Mouse (Mus musculus) stomach, postnatal 0 days (tissue): ENCODE measurements around the gene Med24. TPM values are rescaled to one million over a fixed set of nuclear protein-coding genes. Genes with fewer than 3 reads are reported as not detected.

ENCODE experiments used
- ATAC-seq: fragments of 200-750 bp; cut with Nextera tagmentation; 2 replicates; pipeline ENCODE4 v1.8.0; 2017; ENCODE audit not compliant: low FRiP score, low TSS enrichment
- DNase-seq: peaks from one replicate; pipeline ENCODE4 v3.0.0-alpha.2; 2016; ENCODE audit warnings: low spot score
- H3K27ac ChIP-seq: fragments of 300-500 bp; sonication (generic); replicated peaks from 2 replicates; pipeline ENCODE4 v1.5.1; 2014; ENCODE audit warnings: mild to moderate bottlenecking, control low read depth
- H3K27me3 ChIP-seq: fragments of 300-500 bp; sonication (generic); 2 replicates; pipeline ENCODE4 v1.6.1; 2014; ENCODE audit warnings: low read length; ENCODE audit not compliant: control insufficient read depth, insufficient read depth
- H3K36me3 ChIP-seq: fragments of 300-500 bp; sonication (generic); 2 replicates; pipeline ENCODE4 v1.6.1; 2014; ENCODE audit warnings: low read length, mixed read lengths; ENCODE audit not compliant: control insufficient read depth, insufficient read depth
- H3K4me1 ChIP-seq: fragments of 300-500 bp; sonication (generic); replicated peaks from 2 replicates; pipeline ENCODE4 v1.6.1; 2014; ENCODE audit warnings: antibody characterized with exemption; ENCODE audit not compliant: control insufficient read depth, insufficient read depth
- H3K4me2 ChIP-seq: fragments of 300-500 bp; sonication (generic); replicated peaks from 2 replicates; pipeline ENCODE4 v1.6.1; 2014; ENCODE audit warnings: low read depth, mild to moderate bottlenecking, control low read depth, moderate library complexity
- H3K4me3 ChIP-seq: fragments of 300-500 bp; sonication (generic); 2 replicates; pipeline ENCODE4 v1.5.1; 2014; ENCODE audit warnings: low read depth, low read length, control low read depth
- H3K9ac ChIP-seq: fragments of 300-500 bp; sonication (generic); 2 replicates; pipeline ENCODE4 v1.6.1; 2014; ENCODE audit warnings: mild to moderate bottlenecking, low read length, control low read depth, mixed read lengths
- H3K9me3 ChIP-seq: fragments of 300-500 bp; sonication (generic); 2 replicates; pipeline ENCODE4 v1.6.1; 2016; ENCODE audit warnings: low read length; ENCODE audit not compliant: control insufficient read depth
- CTCF ChIP-seq: IDR thresholded peaks from 2 replicates; pipeline ENCODE4 v1.5.1; 2016; ENCODE audit warnings: antibody characterized with exemption, low read depth, mild to moderate bottlenecking, moderate library complexity
- EP300 ChIP-seq: optimal IDR thresholded peaks from 2 replicates; pipeline ENCODE3; 2016; ENCODE audit warnings: antibody characterized with exemption
- WGBS: fragments of 180-500 bp; shearing (Covaris S2); extraction: QIAGEN DNeasy Blood & Tissue Kit; methylation state at CpG from one replicate; pipeline ENCODE4 v1.1.7; 2014; 5-methylcytosine and 5-hydroxymethylcytosine counted together
- polyA plus RNA-seq: library from polyadenylated mRNA; unstranded; fragments of >200 nt; fragmentation: Nextera tagmentation; extraction: Ambion mirVana; gene quantifications from 2 replicates; pipeline ENCODE4 v1.2.1, GENCODE M21; 2015

Med24 gene
- polyA plus RNA-seq, 1 experiment from 2014 or later: 16.5 TPM

DNA sequence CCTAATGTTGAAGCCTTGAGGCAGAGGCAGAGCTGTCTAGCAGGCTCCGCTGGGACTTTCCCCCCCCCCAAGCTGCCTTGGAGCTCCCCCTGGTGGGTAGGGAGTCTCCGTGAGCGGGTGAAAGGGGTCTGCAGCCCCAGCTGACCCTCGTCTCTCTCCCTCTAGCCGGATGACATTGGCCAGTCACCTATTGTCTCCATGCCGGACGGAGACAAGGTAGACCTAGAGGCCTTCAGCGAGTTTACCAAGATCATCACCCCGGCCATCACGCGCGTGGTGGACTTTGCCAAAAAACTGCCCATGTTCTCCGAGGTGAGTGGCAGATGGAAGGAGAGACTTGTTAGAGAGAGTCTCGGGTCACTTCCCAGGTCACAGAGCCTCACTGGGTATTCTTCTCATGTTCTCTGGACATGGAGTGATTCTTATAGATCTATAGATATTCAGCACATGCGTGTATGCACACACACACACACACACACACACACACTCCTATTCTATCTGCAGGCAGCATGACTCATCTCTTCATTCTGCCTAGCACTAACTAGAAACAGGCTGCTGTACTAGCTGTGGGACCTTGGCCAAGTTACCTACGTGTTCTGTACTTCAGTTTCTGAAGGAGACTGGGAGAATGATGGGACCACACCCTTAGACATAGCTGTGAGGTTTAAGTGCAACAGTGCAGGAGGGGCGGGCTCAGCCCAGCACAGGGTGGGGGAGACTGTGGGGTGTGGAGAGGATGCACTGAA is 33.7 kb upstream of the Med24 start:
- no peak overlapping the region for H3K4me3 ChIP-seq
- H3K36me3 ChIP-seq: peaks cover 19% of the 10 kb centered on the region
- WGBS: 53% methylated on average over 17 of the region's 17 CpGs
- peak overlapping the region; percentile 74 for H3K27ac ChIP-seq
- TF ChIP-seq CTCF (peak; percentile 73), EP300 (no peak)
- H3K4me1 ChIP-seq: peaks cover 8% of the 10 kb centered on the region; the same call in 1 of the 2 replicates
- no peak overlapping the region for H3K9ac ChIP-seq
- DNase-seq (peak; percentile 73), ATAC-seq (peak; percentile 74)
- no peaks in the 10 kb centered on the region for H3K27me3 ChIP-seq
- 0 out of 2 replicates have a peak overlapping the region, but pooled peaks have one; percentile 8 for H3K4me2 ChIP-seq
- H3K9me3 ChIP-seq: no peaks in the 10 kb centered on the region

DNA sequence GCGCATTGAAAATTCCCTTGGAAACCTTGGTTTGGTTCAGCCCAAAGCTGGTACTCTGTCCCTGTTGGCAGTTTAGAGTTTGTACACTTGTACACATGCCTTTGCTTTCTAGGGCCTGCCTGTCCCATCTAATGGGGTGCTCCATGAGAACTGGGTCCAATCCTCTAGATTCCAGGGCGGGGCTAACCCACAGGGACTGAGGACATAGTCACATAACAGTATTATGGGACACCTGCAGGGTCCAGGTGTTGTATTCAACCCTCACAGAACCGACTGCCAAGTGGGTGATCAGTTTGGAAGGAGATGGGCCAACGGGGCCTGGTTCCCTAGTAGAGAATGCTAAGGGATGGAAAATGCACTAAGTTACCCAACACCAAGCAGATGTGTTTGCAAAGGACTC is 32.7 kb upstream of the Med24 start:
- ATAC-seq: no peak
- Histone ChIP-seq H3K27me3 (no peaks in the 10 kb centered on the region), H3K4me1 (peaks cover 8% of the 10 kb centered on the region; the same call in 1 of the 2 replicates), H3K4me3 (no peak overlapping the region), H3K4me2 (no peak overlapping the region), H3K9me3 (no peaks in the 10 kb centered on the region), H3K27ac (0 out of 2 replicates have a peak overlapping the region, but pooled peaks have one; percentile 18), H3K36me3 (peaks cover 25% of the 10 kb centered on the region), H3K9ac (no peak overlapping the region)
- no peak for DNase-seq
- 94% methylated on average over 4 of the region's 4 CpGs for WGBS
- TF ChIP-seq CTCF: no peak
- TF ChIP-seq EP300: no peak

DNA sequence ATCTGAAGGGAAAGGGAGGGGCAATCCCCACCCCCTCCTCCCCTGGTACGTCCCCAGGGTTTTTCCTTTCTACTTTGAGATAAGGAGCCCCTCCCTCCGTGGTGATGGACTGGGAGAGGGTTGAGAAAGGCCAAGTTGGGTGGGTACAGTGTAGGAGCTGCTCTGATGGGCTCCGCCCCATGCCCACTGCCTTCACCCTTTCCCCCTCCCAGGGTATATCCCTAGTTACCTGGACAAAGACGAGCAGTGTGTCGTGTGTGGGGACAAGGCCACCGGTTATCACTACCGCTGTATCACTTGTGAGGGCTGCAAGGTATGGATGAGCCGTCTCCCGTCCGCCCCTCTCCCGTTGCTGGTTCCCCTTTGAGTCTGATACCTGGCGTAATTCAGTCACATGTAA is 27.5 kb upstream of the Med24 start:
- no peak overlapping the region for H3K27ac ChIP-seq
- TF ChIP-seq CTCF (no peak), EP300 (no peak)
- H3K4me3 ChIP-seq: no peak overlapping the region
- no peaks in the 10 kb centered on the region for H3K27me3 ChIP-seq
- H3K4me2 ChIP-seq: no peak overlapping the region
- H3K9me3 ChIP-seq: no peaks in the 10 kb centered on the region
- 82% methylated on average over 12 of the region's 12 CpGs for WGBS
- peaks cover 8% of the 10 kb centered on the region; the same call in 1 of the 2 replicates for H3K4me1 ChIP-seq
- DNase-seq: no peak
- no peak overlapping the region for H3K9ac ChIP-seq
- peaks cover 12% of the 10 kb centered on the region for H3K36me3 ChIP-seq
- no peak for ATAC-seq

DNA sequence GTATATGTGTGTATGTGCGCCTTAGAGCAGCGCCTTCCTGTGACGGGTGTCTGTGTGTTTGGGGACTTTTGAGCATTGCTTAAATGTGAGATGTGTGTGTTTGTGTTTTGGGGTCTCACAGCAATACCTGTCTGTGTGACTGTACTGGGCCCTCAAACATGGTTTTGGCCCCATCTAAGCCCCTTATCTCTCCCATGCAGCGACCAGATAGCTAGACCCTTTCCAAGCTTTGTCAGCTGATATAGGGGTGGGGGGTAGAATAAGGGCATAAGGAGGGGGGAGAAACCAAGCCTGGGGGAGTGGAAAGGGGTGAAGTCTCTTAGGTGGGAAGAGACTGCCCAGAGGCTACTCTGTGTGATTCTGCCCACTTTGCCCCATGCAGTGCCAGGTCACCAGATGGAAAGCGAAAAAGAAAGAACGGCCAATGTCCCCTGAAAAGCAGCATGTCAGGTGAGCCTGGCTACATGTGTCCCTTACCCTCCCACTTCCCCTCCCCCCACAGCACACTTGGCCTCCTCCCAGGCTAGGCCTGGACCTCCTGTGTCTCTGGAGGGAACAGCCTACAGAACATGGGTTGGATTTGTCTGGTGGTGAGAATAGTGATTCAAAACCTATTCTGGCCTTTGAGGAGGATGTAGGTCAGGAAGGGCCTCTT is 26.6 kb upstream of the Med24 start:
- Histone ChIP-seq H3K9ac (no peak overlapping the region), H3K36me3 (peaks cover 12% of the 10 kb centered on the region), H3K4me2 (no peak overlapping the region), H3K27ac (no peak overlapping the region), H3K27me3 (no peaks in the 10 kb centered on the region), H3K9me3 (no peaks in the 10 kb centered on the region), H3K4me1 (peaks cover 16% of the 10 kb centered on the region), H3K4me3 (no peak overlapping the region)
- 87% methylated on average over 6 of the region's 6 CpGs for WGBS
- no peak for ATAC-seq
- no peak for TF ChIP-seq EP300
- no peak for TF ChIP-seq CTCF
- DNase-seq: peak; percentile 16

DNA sequence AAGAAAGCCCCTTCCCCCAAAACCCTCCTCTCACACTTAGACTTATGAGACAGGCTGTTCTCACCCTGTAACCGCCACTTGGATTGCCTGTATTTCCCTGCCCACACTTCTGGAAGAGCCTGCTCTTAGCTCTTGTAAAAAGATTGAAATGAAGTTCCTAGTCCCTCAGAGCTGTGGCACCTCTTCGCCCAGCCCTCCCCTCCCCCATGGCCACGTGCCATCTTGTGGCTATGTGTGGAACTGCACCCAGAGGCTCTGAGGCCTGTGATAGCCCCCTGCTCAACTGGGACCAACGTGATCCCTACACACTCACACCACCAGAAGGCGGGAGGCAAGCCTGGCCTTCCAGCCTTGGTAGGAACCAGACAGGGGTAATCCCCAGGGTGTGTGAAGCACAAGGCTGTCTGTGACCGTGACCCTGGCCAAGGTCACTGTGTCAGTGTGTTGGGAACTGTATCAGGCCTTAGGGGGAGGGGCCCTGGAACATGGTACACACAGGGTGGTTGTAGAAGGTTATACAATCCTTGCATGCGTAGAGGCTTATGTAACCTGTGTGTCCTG is 25.5 kb upstream of the Med24 start:
- Histone ChIP-seq H3K27me3 (no peaks in the 10 kb centered on the region), H3K4me2 (peak overlapping the region; percentile 17; the same call in 1 of the 2 replicates), H3K36me3 (peaks cover 9% of the 10 kb centered on the region; the same call in 1 of the 2 replicates), H3K9ac (peak overlapping the region; percentile 47; the same call in 1 of the 2 replicates), H3K9me3 (no peaks in the 10 kb centered on the region), H3K27ac (peak overlapping the region; percentile 90), H3K4me1 (peaks cover 26% of the 10 kb centered on the region), H3K4me3 (no peak overlapping the region)
- DNase-seq: peak; percentile 87
- TF ChIP-seq CTCF: peak; percentile 98
- no peak for TF ChIP-seq EP300
- peak; percentile 55 for ATAC-seq
- WGBS: 24% methylated on average over 7 of the region's 7 CpGs
